Mouse (Mus musculus): Measurements from ENCODE around the gene Ankrd17. TPM values are rescaled to one million over a fixed set of nuclear protein-coding genes. Genes with fewer than 3 reads are reported as not detected.
"Not testable (repeated sequence)": the region's sequence is repeated elsewhere in the genome, so short reads cannot be mapped to it uniquely, and the experiment has no call there.

The Ankrd17 gene
- polyA plus RNA-seq, 1 experiment from 2014 or later: 32.5 TPM

- no peaks in the 10 kb centered on the region for H3K4me1 ChIP-seq (replicated peaks; ENCODE audit: control insufficient read depth, insufficient read depth, low read length)
- no peak overlapping the region for H3K9ac ChIP-seq (replicated peaks; ENCODE audit: low read depth, low read length)
- no peak for ATAC-seq
- no peak overlapping the region for H3K27ac ChIP-seq (ENCODE audit: low read length)
- WGBS: 92% methylated on average over 3 of the region's 3 CpGs
- H3K36me3 ChIP-seq (ENCODE audit: control insufficient read depth, insufficient read depth): peaks cover 25% of the 10 kb centered on the region
- no peak overlapping the region for H3K4me2 ChIP-seq (ENCODE audit: low read length)
- no peaks in the 10 kb centered on the region for H3K27me3 ChIP-seq (replicated peaks; ENCODE audit: control insufficient read depth, insufficient read depth, low read length)
- no peaks in the 10 kb centered on the region for H3K9me3 ChIP-seq (ENCODE audit: control insufficient read depth, low read length)
- no peak overlapping the region for H3K4me3 ChIP-seq (replicated peaks; ENCODE audit: low read length)
Measured at GRCm38 (mm10) chr5:90279418-90279817, 87.0 kb downstream of the Ankrd17 start.

- Histone ChIP-seq H3K4me3 (replicated peaks; ENCODE audit: low read length) (no peak overlapping the region), H3K9ac (replicated peaks; ENCODE audit: low read depth, low read length) (no peak overlapping the region), H3K9me3 (ENCODE audit: control insufficient read depth, low read length) (no peaks in the 10 kb centered on the region), H3K36me3 (ENCODE audit: control insufficient read depth, insufficient read depth) (peaks cover 17% of the 10 kb centered on the region), H3K4me1 (replicated peaks; ENCODE audit: control insufficient read depth, insufficient read depth, low read length) (no peaks in the 10 kb centered on the region), H3K4me2 (ENCODE audit: low read length) (no peak overlapping the region), H3K27ac (ENCODE audit: low read length) (no peak overlapping the region), H3K27me3 (replicated peaks; ENCODE audit: control insufficient read depth, insufficient read depth, low read length) (no peaks in the 10 kb centered on the region)
- WGBS: 87% methylated on average over 1 of the region's 1 CpGs
- no peak for ATAC-seq
Measured at GRCm38 (mm10) chr5:90277443-90277842, 88.9 kb downstream of the Ankrd17 start.

GRCm38 (mm10) chr5:90274806-90275205 is 91.6 kb downstream of the Ankrd17 start:
- no peak overlapping the region for H3K27ac ChIP-seq (ENCODE audit: low read length)
- ATAC-seq: no peak
- H3K36me3 ChIP-seq (ENCODE audit: control insufficient read depth, insufficient read depth): peaks cover 17% of the 10 kb centered on the region
- no peaks in the 10 kb centered on the region for H3K27me3 ChIP-seq (replicated peaks; ENCODE audit: control insufficient read depth, insufficient read depth, low read length)
- H3K9ac ChIP-seq (replicated peaks; ENCODE audit: low read depth, low read length): no peak overlapping the region
- 95% methylated on average over 1 of the region's 1 CpGs for WGBS
- H3K9me3 ChIP-seq (ENCODE audit: control insufficient read depth, low read length): no peaks in the 10 kb centered on the region
- H3K4me3 ChIP-seq (replicated peaks; ENCODE audit: low read length): no peak overlapping the region
- H3K4me2 ChIP-seq (ENCODE audit: low read length): no peak overlapping the region
- no peaks in the 10 kb centered on the region for H3K4me1 ChIP-seq (replicated peaks; ENCODE audit: control insufficient read depth, insufficient read depth, low read length)

- H3K36me3 ChIP-seq (ENCODE audit: control insufficient read depth, insufficient read depth): peaks cover 29% of the 10 kb centered on the region
- H3K27me3 ChIP-seq (replicated peaks; ENCODE audit: control insufficient read depth, insufficient read depth, low read length); H3K4me1 ChIP-seq (replicated peaks; ENCODE audit: control insufficient read depth, insufficient read depth, low read length); H3K4me2 ChIP-seq (ENCODE audit: low read length); H3K27ac ChIP-seq (ENCODE audit: low read length); H3K9ac ChIP-seq (replicated peaks; ENCODE audit: low read depth, low read length); ATAC-seq; H3K4me3 ChIP-seq (replicated peaks; ENCODE audit: low read length); H3K9me3 ChIP-seq (ENCODE audit: control insufficient read depth, low read length): not testable (repeated sequence)
- 86% methylated on average over 2 of the region's 2 CpGs for WGBS
Measured at GRCm38 (mm10) chr5:90262230-90262629, 104.1 kb downstream of the Ankrd17 start.

GRCm38 (mm10) chr5:90257023-90257422 is 109.4 kb downstream of the Ankrd17 start:
- H3K36me3 ChIP-seq (ENCODE audit: control insufficient read depth, insufficient read depth): peaks cover 43% of the 10 kb centered on the region

GRCm38 (mm10) chr5:90247503-90247902 is 118.9 kb downstream of the Ankrd17 start:
- Histone ChIP-seq H3K27ac (ENCODE audit: low read length) (no peak overlapping the region), H3K4me3 (replicated peaks; ENCODE audit: low read length) (no peak overlapping the region), H3K9me3 (ENCODE audit: control insufficient read depth, low read length) (no peaks in the 10 kb centered on the region), H3K27me3 (replicated peaks; ENCODE audit: control insufficient read depth, insufficient read depth, low read length) (no peaks in the 10 kb centered on the region), H3K9ac (replicated peaks; ENCODE audit: low read depth, low read length) (no peak overlapping the region), H3K4me2 (ENCODE audit: low read length) (no peak overlapping the region), H3K36me3 (ENCODE audit: control insufficient read depth, insufficient read depth) (peaks cover 30% of the 10 kb centered on the region), H3K4me1 (replicated peaks; ENCODE audit: control insufficient read depth, insufficient read depth, low read length) (no peaks in the 10 kb centered on the region)
- no peak for ATAC-seq

More at GRCm38 (mm10) chr5:90257023-90257422, 109.4 kb downstream of the Ankrd17 start:
- H3K27me3 ChIP-seq (replicated peaks; ENCODE audit: control insufficient read depth, insufficient read depth, low read length): no peaks in the 10 kb centered on the region
- no peaks in the 10 kb centered on the region for H3K9me3 ChIP-seq (ENCODE audit: control insufficient read depth, low read length)
- no peak overlapping the region for H3K4me3 ChIP-seq (replicated peaks; ENCODE audit: low read length)
- 93% methylated on average over 3 of the region's 3 CpGs for WGBS
- no peak overlapping the region for H3K4me2 ChIP-seq (ENCODE audit: low read length)
- no peaks in the 10 kb centered on the region for H3K4me1 ChIP-seq (replicated peaks; ENCODE audit: control insufficient read depth, insufficient read depth, low read length)
- H3K9ac ChIP-seq (replicated peaks; ENCODE audit: low read depth, low read length): no peak overlapping the region
- ATAC-seq: no peak
- no peak overlapping the region for H3K27ac ChIP-seq (ENCODE audit: low read length)

GRCm38 (mm10) chr5:90246987-90247386 is 119.4 kb downstream of the Ankrd17 start:
- Histone ChIP-seq H3K27ac (ENCODE audit: low read length) (no peak overlapping the region), H3K4me2 (ENCODE audit: low read length) (no peak overlapping the region), H3K9ac (replicated peaks; ENCODE audit: low read depth, low read length) (no peak overlapping the region), H3K27me3 (replicated peaks; ENCODE audit: control insufficient read depth, insufficient read depth, low read length) (no peaks in the 10 kb centered on the region), H3K4me1 (replicated peaks; ENCODE audit: control insufficient read depth, insufficient read depth, low read length) (no peaks in the 10 kb centered on the region), H3K36me3 (ENCODE audit: control insufficient read depth, insufficient read depth) (peaks cover 26% of the 10 kb centered on the region), H3K4me3 (replicated peaks; ENCODE audit: low read length) (no peak overlapping the region), H3K9me3 (ENCODE audit: control insufficient read depth, low read length) (no peaks in the 10 kb centered on the region)
- no peak for ATAC-seq
- WGBS: 79% methylated on average over 2 of the region's 2 CpGs

- Histone ChIP-seq H3K27me3 (replicated peaks; ENCODE audit: control insufficient read depth, insufficient read depth, low read length) (no peaks in the 10 kb centered on the region), H3K9me3 (ENCODE audit: control insufficient read depth, low read length) (no peaks in the 10 kb centered on the region), H3K4me1 (replicated peaks; ENCODE audit: control insufficient read depth, insufficient read depth, low read length) (no peaks in the 10 kb centered on the region), H3K36me3 (ENCODE audit: control insufficient read depth, insufficient read depth) (peaks cover 25% of the 10 kb centered on the region), H3K27ac (ENCODE audit: low read length) (no peak overlapping the region), H3K4me2 (ENCODE audit: low read length) (no peak overlapping the region), H3K4me3 (replicated peaks; ENCODE audit: low read length) (no peak overlapping the region), H3K9ac (replicated peaks; ENCODE audit: low read depth, low read length) (no peak overlapping the region)
- no peak for ATAC-seq
- 94% methylated on average over 4 of the region's 4 CpGs for WGBS
Measured at GRCm38 (mm10) chr5:90246567-90246966, 119.8 kb downstream of the Ankrd17 start.

GRCm38 (mm10) chr5:90245416-90245815 is 121.0 kb downstream of the Ankrd17 start:
- WGBS: 81% methylated on average over 4 of the region's 4 CpGs

GRCm38 (mm10) chr5:90235217-90235616 is 131.2 kb downstream of the Ankrd17 start:
- Histone ChIP-seq H3K4me1 (replicated peaks; ENCODE audit: control insufficient read depth, insufficient read depth, low read length) (no peaks in the 10 kb centered on the region), H3K9ac (replicated peaks; ENCODE audit: low read depth, low read length) (no peak overlapping the region), H3K27ac (ENCODE audit: low read length) (no peak overlapping the region), H3K4me3 (replicated peaks; ENCODE audit: low read length) (no peak overlapping the region), H3K4me2 (ENCODE audit: low read length) (no peak overlapping the region), H3K9me3 (ENCODE audit: control insufficient read depth, low read length) (no peaks in the 10 kb centered on the region), H3K27me3 (replicated peaks; ENCODE audit: control insufficient read depth, insufficient read depth, low read length) (no peaks in the 10 kb centered on the region), H3K36me3 (ENCODE audit: control insufficient read depth, insufficient read depth) (peaks cover 32% of the 10 kb centered on the region)
- WGBS: 96% methylated on average over 8 of the region's 8 CpGs
- no peak for ATAC-seq

More at GRCm38 (mm10) chr5:90245416-90245815, 121.0 kb downstream of the Ankrd17 start:
- H3K4me2 ChIP-seq (ENCODE audit: low read length): no peak overlapping the region
- no peak overlapping the region for H3K9ac ChIP-seq (replicated peaks; ENCODE audit: low read depth, low read length)
- ATAC-seq: no peak
- H3K36me3 ChIP-seq (ENCODE audit: control insufficient read depth, insufficient read depth): peaks cover 24% of the 10 kb centered on the region
- H3K4me1 ChIP-seq (replicated peaks; ENCODE audit: control insufficient read depth, insufficient read depth, low read length): no peaks in the 10 kb centered on the region
- H3K27me3 ChIP-seq (replicated peaks; ENCODE audit: control insufficient read depth, insufficient read depth, low read length): no peaks in the 10 kb centered on the region
- no peak overlapping the region for H3K4me3 ChIP-seq (replicated peaks; ENCODE audit: low read length)
- H3K27ac ChIP-seq (ENCODE audit: low read length): no peak overlapping the region
- no peaks in the 10 kb centered on the region for H3K9me3 ChIP-seq (ENCODE audit: control insufficient read depth, low read length)

Measured in forebrain, embryonic 16.5 days (tissue).